ENCODE assay signal across 8 mouse cellular contexts in the genomic region with DNA sequence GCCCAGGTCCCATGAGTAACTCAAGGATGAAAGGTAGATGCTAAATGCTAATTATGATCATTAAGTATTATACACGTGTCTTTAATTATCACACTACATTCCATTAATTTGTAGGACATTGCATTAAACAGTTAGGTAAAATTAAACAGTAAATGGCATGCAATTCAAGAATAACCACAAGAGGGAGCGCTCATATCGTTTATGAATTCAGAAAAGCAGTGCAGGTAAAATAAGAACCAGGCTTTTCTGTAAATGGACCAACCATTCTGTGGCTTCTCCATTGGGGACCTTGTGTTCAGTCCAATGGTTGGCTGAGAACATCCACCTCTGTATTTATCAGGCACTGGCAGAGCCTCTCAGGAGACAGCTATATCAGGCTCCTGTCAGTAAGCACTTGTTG. TPM values are rescaled to one million over a fixed set of nuclear protein-coding genes. Genes with fewer than 3 reads are reported as not detected.
DNase-seq lines count a peak whose midpoint lies in the region; TF ChIP-seq lines count a peak whose summit lies in the region.

No protein-coding gene starts in this region.

- dilution Hi-C loops in CH12.LX (cut with MboI; ENCODE audit: extremely low pct_ligation_motif_present, extremely low pct_unique_long_range_greater_than_20kb, low sequenced_read_pairs), result no loop called here

- peak; percentile 25 to 64; a peak in 3 of 4 replicates for TF ChIP-seq CTCF in CH12.LX (conservative IDR thresholded peaks at IDR 0.05 in 1 of 2, IDR thresholded peaks at IDR 0.05 in 1 of 2; ENCODE audit: low read depth in 2 of 2, low read length in 2 of 2)

- no peak overlapping the region for H3K4me3 ChIP-seq in CH12.LX (replicated peaks in 1 of 3; ENCODE audit: low read depth in 2 of 3, low read length in 2 of 3, poor library complexity in 1 of 3)

- no peaks in the 10 kb centered on the region for H3K9me3 ChIP-seq in CH12.LX (replicated peaks; ENCODE audit: low read length)

- no peak overlapping the region for H3K27ac ChIP-seq in CH12.LX (ENCODE audit: insufficient read depth, low read depth)

- DNase-seq in kidney, adult 9 months, result peak; percentile 52
- DNase-seq in kidney, postnatal 10 days, result no peak
- peak; percentile 45 for DNase-seq in CH12.LX (ENCODE audit: extremely low read depth)
- DNase-seq in WW6 (ENCODE audit: low read depth, low spot score), result peak; percentile 11
- peak; percentile 36 for DNase-seq in induced T-regulatory cell, adult 2 months (ENCODE audit: low read depth)
- no peak for DNase-seq in urinary bladder, postnatal 36 days (ENCODE audit: low spot score in 2 of 2)
- no peak for DNase-seq in thymus, postnatal 36 days
- DNase-seq in urinary bladder, postnatal 10 days (ENCODE audit: low spot score), result no peak

- no peak overlapping the region for H3K4me2 ChIP-seq in CH12.LX (ENCODE audit: insufficient read depth, low read depth, poor library complexity, severe bottlenecking)

- in situ Hi-C loops in CH12.LX (cut with MboI; ENCODE audit: low pct_ligation_motif_present, low pct_unique_long_range_greater_than_20kb, low sequenced_read_pairs), result loop anchor here (10.0 kb wide), 1 partner anchor 168 kb away; no protein-coding TSS in a partner anchor

- TF ChIP-seq EP300 in CH12.LX (IDR thresholded peaks at IDR 0.05; ENCODE audit: low read length), result no peak

- H3K36me3 ChIP-seq in CH12.LX (replicated peaks in 1 of 2; ENCODE audit: control insufficient read depth in 1 of 2, insufficient read depth in 1 of 2, low read length in 1 of 2), result no peaks in the 10 kb centered on the region

- TF ChIP-seq RAD21 in CH12.LX (IDR thresholded peaks at IDR 0.05; ENCODE audit: low read depth, low read length), result peak; percentile 68

- H3K9ac ChIP-seq in CH12.LX (ENCODE audit: insufficient read depth, low read depth), result no peak overlapping the region

- H3K4me1 ChIP-seq in CH12.LX (ENCODE audit: control insufficient read depth in 1 of 2, insufficient read depth in 2 of 2), result peaks cover 0 to 4% of the 10 kb centered on the region in 2 experiments; a peak in 2 of 4 replicates

- no peaks in the 10 kb centered on the region for H3K27me3 ChIP-seq in CH12.LX (replicated peaks)

- no peak for TF ChIP-seq POLR2A in CH12.LX (IDR thresholded peaks at IDR 0.05; ENCODE audit: low read depth, low read length)

- no peaks in the 10 kb centered on the region for H3K79me2 ChIP-seq in CH12.LX (replicated peaks; ENCODE audit: control insufficient read depth, extremely low read depth, insufficient read depth, poor library complexity, severe bottlenecking)

TF ChIP-seq in CH12.LX, 34 proteins besides CTCF, POLR2A, EP300 and RAD21:
- TF ChIP-seq SMC3 (IDR thresholded peaks at IDR 0.05; ENCODE audit: low read depth, low read length), result peak; percentile 40
- no peak for TF ChIP-seq CHD1 (IDR thresholded peaks at IDR 0.05; ENCODE audit: low read depth, low read length)
- no peak for TF ChIP-seq ZMIZ1 (IDR thresholded peaks at IDR 0.05; ENCODE audit: low read depth, low read length)
- no peak for TF ChIP-seq HCFC1 (IDR thresholded peaks at IDR 0.05; ENCODE audit: low read depth, low read length)

RNA-seq across cellular contexts. Expression of gene Slco4c1, which starts 25.2 kb away (rescaled TPM):
- total RNA-seq in CH12.LX (2012; rRNA removed), result not detected in 2 replicates
- total RNA-seq in CH12.LX (2014; rRNA removed), result not detected in 2 replicates
- not detected in 2 replicates for polyA plus RNA-seq in CH12.LX (2012; ENCODE audit: insufficient read length, low read depth)

Comparison
In these comparisons a context has a peak if more than half of its experiments do, and no peak if none do; other contexts are left out.
1. DNase-seq: peak in kidney, adult 9 months (single experiment), CH12.LX (single experiment), WW6 (single experiment) and induced T-regulatory cell, adult 2 months (single experiment); none in kidney, postnatal 10 days (single experiment), urinary bladder, postnatal 36 days (0 of 2), thymus, postnatal 36 days (0 of 2) and urinary bladder, postnatal 10 days (single experiment).